Mouse (Mus musculus): ENCODE data around the gene Cxcl3.

Cxcl3 gene

DNA sequence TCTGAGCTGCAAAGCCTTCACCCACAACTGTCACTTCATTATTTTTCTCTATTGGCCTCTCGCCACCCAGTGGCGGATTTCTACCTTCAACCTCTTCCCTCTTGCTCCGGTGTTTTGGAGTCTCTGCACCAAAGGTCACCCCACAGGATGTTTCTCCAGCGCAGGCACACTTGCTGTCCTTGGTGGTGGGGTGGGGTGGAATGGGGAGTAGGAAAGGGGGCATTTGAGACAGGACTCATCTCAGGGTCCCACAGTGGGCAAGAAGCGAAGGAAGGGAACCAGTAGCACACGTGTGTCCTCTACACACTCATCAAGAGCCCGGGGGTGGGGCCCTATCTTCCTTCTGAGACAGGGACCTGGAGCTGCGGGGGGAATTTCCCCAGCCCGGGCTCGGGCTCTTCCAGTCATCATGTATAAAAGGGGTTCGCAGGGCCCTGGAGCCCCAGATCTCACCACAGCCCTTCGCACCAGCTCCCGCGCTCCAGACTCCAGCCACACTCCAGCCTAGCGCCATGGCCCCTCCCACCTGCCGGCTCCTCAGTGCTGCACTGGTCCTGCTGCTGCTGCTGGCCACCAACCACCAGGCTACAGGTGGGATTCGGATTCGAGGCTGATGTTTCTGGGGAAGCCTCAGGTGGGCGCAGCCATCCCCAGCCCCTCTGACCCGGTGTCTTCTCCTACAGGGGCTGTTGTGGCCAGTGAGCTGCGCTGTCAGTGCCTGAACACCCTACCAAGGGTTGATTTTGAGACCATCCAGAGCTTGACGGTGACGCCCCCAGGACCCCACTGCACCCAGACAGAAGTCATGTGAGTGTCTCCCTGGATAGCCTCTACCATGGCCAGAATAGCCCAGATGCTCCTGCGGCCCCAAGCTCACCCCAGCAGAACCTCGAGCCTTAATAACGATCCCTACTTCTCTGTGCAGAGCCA lies at the start of gene Cxcl3:
Gene Cxcl3, plus strand, starts transcription at position 445 of the 930 bp plus-strand sequence.
- DNase-seq (ENCODE audit: low read depth), result no peak

DNA sequence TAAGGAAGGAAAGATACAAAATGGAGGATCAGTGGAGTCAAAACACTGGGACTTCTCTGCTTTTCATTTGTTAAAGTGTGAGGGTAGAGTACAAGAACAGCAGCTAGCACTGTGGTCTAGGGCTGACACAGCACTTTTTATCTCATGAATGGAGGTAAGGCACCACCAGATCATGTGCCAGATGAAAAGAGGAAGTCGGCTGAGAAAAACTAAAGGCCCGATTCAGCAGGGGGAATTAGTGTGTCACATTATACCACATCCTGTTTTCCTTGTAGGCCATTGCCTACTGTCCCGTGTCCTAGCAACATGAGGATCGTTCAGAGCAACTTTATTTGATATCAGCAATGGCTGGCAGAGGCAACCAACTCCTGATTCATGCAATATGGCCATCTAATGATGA lies 43.9 kb upstream of the Cxcl3 start:
- DNase-seq (ENCODE audit: low read depth), result peak; percentile 71

DNA sequence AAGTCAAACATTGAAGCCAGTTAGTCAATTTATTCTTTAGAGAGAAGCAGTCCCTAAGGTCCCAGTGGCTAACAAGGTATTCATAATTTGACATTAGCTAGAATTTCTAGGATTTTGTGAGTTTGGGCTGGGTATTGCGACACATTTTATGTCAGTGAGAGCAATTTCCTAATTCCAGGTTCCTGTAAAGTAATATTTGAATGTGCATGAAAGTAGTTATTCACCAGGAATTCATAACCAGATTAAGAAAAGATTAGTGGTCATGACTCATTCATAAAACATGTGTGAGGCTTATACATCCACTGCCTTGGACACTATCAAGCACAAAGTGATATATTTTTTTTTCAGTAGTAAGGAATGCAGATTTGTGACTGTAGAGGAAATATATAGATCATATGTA lies 32.0 kb upstream of the Cxcl3 start:
- no peak for DNase-seq (ENCODE audit: low read depth)

DNA sequence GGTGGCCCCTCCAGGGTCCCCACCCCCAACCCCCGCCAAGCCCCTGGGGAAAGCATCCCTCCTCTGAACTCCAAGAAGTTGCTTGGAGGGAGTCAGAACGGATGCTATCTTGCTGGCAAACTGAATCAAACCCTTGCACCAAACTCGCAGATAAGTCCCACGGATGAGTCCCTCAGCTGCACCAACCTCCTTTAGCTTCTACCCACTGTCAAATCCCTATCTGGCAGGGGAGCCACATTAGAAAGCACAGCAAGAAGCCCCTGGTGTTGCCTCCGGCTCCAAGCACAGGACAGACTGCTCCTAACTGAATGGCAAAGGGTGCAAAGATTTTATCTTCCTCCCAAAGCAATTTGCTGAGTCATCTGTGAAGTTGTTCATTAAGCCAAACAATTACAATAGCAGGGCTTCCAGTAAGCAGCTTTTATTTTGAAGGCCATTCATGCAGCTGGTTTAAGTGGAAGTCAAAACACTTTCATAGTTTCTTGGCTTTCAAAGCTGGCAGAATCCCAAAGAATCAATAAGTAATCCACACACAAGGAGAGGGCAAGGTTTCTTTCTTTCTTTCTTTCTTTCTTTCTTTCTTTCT lies 27.8 kb upstream of the Cxcl3 start:
- DNase-seq (ENCODE audit: low read depth), result no peak

DNA sequence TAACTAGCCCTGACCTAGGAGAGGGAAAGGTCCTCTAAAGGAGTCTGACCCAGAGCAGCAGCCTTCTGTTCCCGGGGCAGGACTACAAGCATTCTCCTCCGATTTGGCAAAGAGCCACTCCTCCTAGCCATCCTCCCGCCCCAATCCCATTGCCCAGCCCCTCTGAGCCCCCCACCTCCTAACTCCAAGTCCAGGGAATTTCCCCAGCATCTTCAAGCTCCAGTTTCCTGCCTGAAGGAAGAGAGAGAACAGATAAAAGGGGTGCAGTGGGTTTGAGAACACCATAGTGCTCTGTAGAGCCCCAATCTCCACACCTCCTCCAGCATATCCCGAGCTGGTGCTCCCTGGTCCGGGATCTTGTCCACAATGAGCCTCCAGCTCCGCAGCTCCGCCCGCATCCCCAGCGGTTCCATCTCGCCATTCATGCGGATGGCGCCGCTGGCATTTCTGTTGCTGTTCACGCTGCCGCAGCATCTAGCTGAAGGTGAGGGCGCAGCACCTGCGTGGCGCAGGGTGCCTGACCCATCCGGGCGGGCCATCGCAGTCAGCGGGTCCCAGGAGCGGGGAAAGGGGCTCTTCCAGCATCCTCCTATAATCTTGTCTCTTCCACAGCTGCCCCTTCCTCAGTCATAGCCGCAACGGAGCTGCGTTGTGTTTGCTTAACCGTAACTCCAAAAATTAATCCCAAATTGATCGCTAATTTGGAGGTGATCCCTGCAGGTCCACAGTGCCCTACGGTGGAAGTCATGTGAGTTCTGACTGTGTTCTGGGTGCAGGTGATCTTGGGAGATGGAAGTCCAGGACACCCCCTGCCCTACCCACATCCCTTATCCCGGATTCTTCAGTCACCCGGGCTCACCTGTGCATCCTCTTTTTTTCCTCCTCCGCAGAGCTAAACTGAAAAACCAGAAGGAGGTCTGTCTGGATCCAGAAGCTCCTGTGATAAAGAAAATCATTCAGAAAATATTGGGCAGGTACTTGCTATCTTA lies 26.5 kb upstream of the Cxcl3 start, which contains the start of gene Cxcl5:
Gene Cxcl5, plus strand, starts transcription at position 284 of the 989 bp plus-strand sequence.
- no peak for DNase-seq (ENCODE audit: low read depth)

DNA sequence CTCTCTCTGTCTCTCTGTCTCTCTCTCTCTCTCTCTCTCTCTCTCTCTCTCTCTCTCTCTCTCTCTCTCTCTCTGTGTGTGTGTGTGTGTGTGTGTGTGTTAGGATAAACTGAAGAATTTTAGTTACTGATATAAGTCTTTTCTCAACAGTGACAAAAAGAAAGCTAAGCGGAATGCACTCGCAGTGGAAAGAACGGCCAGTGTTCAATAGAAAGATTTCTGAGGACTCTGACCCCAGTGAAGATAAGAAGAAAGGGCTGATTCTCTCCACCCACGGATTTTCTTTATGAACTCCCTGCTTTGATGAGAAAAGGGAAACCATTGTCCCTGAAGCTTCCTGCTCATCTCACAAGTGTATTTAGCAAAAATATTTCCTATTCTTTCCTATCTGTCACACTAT lies 25.6 kb upstream of the Cxcl3 start:
- no peak for DNase-seq (ENCODE audit: low read depth)

DNA sequence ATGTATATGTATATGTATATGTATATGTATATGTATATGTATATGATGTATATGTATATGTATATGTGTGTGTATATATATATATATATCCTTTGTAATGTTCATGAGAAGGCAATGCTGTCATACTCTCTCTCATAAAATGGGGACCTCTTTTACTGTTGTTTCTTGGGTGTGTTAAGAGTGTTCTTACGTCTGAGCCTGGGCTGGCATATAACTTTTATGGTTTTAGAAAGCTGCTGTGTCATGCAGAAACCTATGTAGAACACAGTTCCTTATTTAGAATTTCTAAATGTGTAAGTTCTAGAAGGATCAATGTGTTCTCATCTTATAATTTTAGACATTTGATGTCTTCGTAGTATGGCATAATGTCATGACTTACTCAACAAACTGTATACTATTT lies 25.1 kb upstream of the Cxcl3 start:
- no peak for DNase-seq (ENCODE audit: low read depth)

DNA sequence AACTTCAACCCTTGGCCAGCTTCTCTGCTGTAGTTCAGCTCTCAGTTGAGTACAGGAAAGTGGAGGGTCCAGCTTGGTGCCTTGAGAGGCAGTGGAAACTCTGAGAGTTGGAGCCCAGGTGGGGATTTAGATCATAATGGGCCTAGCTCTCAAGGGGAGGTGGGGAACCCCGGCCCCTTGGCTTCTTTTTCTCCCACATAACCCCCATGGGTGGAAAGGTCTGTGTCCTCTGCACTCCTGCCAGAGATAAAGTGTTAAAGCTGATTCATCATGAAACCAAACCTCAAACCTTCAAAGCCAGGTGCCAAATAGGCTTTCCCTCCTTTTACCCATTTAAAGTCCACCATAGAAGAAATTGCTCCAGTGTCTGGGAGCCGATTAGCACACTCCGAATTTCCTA lies 24.1 kb upstream of the Cxcl3 start:
- no peak for DNase-seq (ENCODE audit: low read depth)

DNA sequence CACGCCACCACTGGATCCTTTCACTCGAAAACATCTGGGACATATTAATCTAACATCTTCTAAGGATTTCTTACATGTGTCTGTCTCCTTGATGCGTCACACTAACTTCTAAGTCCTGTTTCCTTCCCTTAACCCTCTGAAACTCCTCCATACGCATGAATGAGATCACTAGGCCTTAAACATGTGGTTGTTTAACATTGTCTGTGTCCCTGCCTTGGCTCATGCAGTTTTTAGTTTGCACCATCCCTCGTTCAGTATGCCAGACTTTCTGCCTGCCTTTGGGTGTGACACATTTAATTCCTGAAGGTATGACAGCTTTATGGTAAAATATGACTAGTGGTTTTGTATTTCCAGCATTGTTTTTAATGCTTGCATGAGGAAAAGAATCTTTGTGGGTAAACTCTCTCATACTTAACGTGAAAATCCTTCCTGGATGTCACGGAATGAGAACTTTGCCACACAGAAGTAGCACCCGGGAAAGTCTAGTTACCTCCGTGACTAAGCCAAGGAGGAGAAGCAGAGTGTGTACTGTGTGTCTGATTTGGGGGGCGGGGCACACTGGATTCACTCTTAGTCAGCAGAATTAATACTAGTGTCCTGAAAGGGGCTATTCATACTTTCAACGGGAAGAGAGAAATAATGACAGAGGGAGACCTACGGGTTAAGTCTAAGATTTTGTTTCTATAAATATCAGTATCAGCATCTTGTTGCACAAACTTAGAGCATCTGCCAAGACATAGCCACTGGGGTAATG lies 21.8 kb upstream of the Cxcl3 start:
- no peak for DNase-seq (ENCODE audit: low read depth)

DNA sequence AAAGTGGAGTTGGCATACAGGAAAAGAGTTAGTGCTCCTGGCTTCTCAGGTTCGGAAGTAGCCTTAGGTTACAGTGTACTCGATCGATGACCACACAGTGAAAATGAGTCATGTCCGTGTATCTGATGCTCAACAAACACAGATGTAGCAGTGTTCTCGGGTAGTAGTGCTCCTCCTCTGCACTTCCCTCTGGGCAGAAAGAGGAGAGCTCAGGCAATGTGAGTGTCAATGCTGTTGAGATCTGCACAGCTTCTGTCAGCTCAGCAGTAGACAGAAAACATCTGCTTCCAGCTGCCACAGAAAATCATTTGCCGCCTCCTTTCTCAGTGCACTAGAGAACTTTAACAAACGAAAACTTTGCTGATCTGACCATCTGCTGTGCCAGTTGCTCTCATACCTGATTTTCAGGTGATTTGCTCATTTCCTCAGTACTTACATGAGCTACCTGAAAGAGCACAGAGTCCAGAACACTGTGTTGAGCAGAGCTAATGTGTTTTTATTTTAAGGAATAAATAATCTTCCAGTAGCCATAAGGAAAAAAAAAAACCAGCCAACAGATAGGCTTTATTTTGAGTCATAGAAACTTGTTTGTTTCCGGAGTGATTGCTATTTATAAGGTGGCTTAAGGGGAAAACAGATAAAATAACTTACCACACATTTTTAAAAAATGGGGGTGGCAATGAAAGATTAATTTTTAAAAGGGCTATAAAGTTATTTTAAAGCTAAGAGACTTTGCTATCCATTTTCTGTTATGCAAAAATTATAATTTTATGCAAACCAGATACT lies 19.9 kb upstream of the Cxcl3 start:
- no peak for DNase-seq (ENCODE audit: low read depth)

DNA sequence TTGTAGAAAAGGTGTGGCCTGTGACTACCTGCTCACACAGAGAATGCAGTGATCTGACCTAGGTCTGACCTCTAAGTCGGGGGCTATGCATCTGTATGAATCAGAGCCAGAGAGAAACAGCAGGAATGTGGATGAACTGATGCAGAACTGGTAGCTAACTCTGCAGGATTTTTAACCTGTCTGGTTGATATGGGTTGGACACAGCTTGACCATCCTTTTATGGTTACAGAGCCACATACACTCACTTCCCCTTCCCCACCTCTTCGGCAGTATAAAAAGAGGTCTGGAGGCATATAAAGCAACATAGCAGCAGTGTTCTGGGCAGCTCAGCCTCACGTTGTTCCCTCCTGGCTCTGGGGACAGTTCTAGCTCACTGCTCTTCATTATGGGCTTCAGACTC lies 17.7 kb upstream of the Cxcl3 start, which contains the start of gene Ppbp:
Gene Ppbp, plus strand, starts transcription at position 301 of the 400 bp plus-strand sequence.
- no peak for DNase-seq (ENCODE audit: low read depth)

DNA sequence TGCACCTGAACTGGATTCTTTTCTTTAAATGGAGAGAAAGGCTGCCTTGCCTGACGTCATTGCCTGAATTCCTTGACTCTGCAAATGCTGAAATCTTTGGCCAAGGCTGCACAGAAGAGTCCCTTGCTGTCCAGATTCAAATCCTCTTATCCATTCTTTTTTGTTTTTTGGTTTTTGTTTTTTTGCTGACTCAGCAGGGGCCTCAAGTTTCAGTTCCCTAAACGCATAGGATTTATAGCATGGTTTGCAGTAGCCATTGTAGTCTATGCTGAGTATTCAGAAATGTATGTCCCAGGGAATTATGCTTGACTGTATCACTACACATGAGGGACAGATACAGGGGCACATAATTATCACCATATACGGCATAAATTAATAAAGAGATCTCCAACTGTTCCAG lies 14.5 kb upstream of the Cxcl3 start:
- DNase-seq (ENCODE audit: low read depth), result no peak

DNA sequence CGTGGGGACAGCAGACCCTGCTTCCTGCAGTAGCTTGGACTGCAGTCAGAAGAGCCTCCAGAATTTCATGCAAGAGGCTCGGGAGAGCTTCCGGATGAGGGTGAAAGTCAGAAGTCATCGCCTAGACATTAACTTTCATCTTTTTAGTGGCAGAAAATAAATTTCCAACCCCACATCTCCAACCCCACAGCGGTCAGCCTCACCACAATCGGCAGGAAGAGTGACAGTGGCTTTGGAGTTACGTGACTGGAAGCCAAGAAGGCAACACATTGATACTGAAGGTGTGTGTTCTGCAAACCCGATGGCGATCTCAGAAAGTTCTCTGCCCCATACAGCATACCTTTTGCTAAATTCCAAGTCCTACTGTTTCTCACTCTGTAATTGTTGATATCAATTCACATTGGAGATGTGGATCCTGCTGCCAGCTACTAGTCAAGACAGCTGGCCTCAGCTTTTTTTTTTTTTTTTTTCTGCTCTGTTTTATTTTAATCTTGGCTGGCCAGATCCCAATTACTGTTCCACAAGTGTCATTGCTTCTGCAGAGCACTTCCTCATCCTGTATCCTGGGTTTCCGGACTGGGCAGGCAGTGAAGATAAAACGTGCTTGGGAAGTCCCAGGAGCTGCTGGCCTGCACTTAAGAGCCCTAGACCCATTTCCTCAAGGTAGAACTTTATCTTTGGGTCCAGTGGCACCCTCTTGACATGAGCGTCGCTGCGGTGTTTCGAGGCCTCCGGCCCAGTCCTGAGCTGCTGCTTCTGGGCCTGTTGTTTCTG lies 13.8 kb upstream of the Cxcl3 start, which contains the start of gene Pf4:
Gene Pf4, plus strand, starts transcription at position 556 of the 774 bp plus-strand sequence.
- DNase-seq (ENCODE audit: low read depth), result no peak

DNA sequence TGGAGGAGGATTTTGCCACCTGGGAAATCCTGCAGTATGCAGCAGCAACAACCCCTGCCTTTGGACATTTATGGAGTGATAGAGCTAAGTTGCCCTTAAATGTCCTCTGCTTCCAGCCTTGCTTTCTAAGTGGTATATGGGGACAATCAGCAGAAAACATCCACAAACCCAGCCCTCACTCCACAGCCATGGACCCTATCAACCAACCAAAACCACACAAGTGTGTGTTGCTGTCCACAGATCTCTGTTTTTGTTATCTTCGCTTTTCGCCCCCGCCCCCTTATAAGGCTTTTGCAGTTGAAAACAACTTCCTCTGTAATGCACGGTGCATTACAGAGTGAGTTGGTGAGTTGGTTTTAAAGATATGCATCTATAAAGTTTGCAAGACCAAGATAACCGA lies 10.3 kb upstream of the Cxcl3 start:
- DNase-seq (ENCODE audit: low read depth), result no peak

DNA sequence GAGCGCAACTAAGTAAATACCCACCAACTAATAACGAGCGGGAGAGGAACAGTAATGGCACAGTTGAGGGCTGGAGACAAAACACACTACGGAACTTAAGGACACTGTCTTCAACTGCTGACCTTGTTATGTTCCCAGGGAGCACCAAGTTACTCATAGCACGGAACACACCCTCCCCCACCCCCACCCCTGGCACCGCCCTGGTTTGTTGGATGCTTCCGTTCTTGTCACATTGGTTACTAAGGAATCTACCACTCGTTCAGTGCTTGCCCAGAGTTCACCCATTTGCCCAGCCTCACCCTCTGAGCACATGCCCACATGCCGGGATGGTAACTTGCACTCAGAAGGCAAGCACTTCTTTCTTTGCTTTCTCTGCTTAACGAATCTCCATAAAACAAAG lies 8.3 kb upstream of the Cxcl3 start:
- no peak for DNase-seq (ENCODE audit: low read depth)

DNA sequence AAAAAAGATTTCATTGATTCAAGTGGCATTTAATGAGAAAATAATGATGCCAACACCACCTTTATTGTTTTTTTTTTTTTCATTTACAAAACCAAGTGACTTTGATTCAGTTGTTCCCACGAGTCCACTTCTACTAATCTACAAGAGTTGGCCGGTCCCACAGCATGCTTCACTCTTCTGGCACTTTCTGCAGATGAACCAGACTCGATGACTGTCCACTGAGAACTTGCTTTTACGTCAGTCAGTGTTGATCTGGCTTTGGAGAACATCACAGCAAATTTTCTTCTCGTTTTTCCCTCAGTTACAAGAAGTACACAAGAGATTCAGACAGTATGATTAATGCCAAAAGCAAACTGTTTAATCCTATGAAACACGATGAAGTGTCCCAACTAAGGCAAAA lies 7.0 kb upstream of the Cxcl3 start:
- no peak for DNase-seq (ENCODE audit: low read depth)

DNA sequence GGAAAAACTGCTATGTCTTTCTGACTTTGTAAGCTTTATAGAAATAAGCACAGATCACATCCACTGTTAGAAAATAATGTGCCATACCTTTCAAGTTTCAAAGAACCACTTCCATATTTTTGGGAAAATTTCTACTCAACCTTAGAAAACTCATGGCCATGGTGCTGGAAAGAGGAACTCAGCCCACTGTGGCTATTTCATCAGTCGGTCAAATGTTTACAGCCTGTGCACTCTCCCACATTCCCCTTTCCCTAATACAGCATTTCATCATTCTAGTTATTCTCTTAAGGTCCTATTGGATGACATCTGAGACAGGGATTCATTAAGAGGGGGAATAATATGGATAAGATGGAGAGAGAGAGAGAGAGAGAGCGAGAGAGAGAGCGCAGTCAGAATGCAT lies 2.2 kb upstream of the Cxcl3 start:
- no peak for DNase-seq (ENCODE audit: low read depth)

DNA sequence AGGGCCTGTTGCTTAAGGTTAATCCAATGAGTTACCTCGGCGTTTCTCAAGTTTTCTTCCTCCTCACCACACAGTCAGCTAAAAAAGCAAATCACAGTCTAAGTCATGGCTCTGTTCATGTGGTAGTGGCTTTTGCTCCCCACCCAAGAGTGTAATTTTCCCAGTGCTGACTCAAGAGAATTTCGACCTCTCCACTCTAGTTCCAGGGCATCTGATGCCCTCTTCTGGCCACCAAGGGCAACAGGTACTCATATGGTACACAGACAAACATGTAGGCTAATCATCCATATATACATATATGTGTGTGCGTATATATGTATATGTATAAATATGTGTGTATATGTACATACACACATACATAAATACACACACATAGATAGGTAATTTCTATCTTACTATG lies 2.2 kb downstream of the Cxcl3 start:
- DNase-seq (ENCODE audit: low read depth), result no peak

DNA sequence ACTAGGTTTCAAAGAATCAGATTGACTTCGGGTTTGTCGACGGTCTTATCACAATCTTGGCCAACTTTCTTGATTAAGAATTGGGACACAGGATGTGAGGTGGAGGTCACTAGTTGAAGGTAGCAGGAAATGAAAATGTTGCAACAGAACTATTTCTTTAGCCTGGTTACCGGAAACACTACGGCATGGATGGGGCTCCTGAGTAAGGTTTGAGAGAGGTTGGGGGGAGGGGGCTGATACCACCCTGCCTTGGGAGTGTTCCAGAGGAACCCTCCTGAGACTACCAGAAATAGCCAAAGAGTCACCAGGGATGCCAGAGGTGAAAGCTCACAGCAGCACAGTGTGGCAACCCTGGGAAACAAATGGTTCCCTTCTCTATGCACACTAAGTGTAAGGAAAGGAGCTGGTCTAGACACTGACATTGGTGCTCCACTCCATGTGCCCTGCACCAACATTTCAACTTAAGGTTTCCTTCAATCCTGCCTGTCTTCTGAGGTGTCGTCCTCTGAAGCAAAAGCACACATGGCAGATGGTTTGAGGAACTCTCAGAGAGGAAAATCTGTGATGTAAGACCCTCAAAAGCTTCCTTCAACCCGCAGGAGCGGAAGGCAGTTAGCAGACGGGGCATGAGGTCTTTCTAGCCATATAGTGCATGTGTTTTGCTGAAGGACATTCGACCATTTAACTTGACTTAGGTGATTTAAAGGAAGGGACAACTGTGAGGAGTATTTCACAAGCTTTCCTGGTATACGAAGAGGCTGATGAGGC lies 3.6 kb downstream of the Cxcl3 start:
- no peak for DNase-seq (ENCODE audit: low read depth)
